In the genomic region with DNA sequence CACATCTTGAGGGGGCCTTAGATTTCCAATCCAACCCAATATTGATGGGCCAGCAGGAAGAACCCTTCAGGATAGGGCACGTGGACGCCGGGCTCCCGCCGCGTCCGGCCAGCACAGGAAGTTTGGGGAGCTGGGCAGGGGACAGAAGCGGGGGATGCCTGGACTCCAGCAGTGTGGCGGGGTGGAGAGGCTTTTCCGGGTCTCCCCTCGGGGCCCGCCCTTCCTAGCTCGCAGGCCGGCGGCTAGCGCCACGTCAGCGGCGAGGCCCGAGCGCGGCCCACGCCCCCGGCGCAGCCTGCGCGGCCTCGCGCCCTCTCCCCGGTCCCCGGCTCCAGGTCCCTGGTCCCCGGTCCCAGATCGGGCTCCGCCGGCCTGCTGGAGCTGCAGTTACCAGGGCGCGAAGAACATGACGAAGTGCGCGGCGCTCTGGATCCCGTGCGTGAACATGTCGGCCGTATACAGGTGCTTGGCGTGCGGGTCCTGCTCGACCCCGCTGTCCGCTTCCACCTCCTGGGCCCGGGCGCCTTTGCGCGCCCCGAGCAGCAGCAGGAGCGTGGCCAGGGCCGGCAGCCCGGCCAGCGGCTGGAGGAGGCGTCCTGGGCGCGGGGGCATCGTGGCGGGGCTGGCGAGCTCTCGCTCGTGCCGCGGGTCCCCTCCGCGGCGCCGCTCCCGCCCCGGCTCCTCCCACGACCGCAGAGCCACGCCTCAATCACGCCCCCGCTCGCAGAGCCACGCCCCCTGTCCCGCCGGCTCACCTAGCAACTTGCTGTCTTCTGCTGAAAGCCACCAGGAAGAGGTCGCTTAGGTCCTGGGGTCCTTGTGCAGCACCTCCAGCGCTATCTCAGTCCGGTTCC, we compare ENCODE assay signal across 8 mouse cellular contexts. TPM values are rescaled to one million over a fixed set of nuclear protein-coding genes. Genes with fewer than 3 reads are reported as not detected.
DNase-seq lines count a peak whose midpoint lies in the region; ATAC-seq lines count a peak whose summit lies in the region.

No protein-coding gene starts in this region.

- peak overlapping the region; percentile 86 for H3K4me2 ChIP-seq in hindbrain, embryonic 12.5 days (replicated peaks)

- no peaks in the 10 kb centered on the region; the same call in 1 of the 2 replicates for H3K27me3 ChIP-seq in hindbrain, embryonic 12.5 days

- H3K4me3 ChIP-seq in hindbrain, embryonic 12.5 days: peak overlapping the region; percentile 88

- peak; percentile 92 for DNase-seq in Muller cell, postnatal 12 days (ENCODE audit: inconsistent ontology term)
- peak; percentile 82 for DNase-seq in cerebellum, adult 9-11 months
- peak; percentile 67 to 83 for DNase-seq in frontal cortex, postnatal 10 days (ENCODE audit: low spot score in 2 of 2)
- DNase-seq in layer of hippocampus, postnatal 14 days (ENCODE audit: low spot score in 2 of 2): peak; percentile 80 to 84
- DNase-seq in lung, postnatal 14 days: peak; percentile 93
- peak; percentile 92 for DNase-seq in ovary, postnatal 36 days (ENCODE audit: low spot score)
- peak; percentile 97 for DNase-seq in thymus, postnatal 14 days

- ATAC-seq in hindbrain, embryonic 12.5 days (ENCODE audit: low FRiP score): peak; percentile 93

- peak overlapping the region; percentile 80 for H3K27ac ChIP-seq in hindbrain, embryonic 12.5 days

- peak overlapping the region; percentile 86 for H3K9ac ChIP-seq in hindbrain, embryonic 12.5 days

- WGBS in hindbrain, embryonic 12.5 days: under 1% methylated on average over 70 of the region's 87 CpGs

- peaks cover 19% of the 10 kb centered on the region for H3K4me1 ChIP-seq in hindbrain, embryonic 12.5 days

- H3K36me3 ChIP-seq in hindbrain, embryonic 12.5 days: peaks cover 4% of the 10 kb centered on the region

- H3K9me3 ChIP-seq in hindbrain, embryonic 12.5 days (replicated peaks): no peaks in the 10 kb centered on the region

RNA-seq across cellular contexts. Expression of a gene that starts 0.6 kb away (rescaled TPM):
- polyA plus RNA-seq in hindbrain, embryonic 12.5 days (2016; fragmentation: Nextera tagmentation; extraction: Ambion mirVana): 155 and 156 TPM in 2 replicates
- total RNA-seq in layer of hippocampus, postnatal 14 days (2021): 10 to 100 TPM; 43.3 to 43.8 TPM

Comparison
In these comparisons a context has a peak if more than half of its experiments do, and no peak if none do; other contexts are left out.
1. Peak in every context shown above with its lines: DNase-seq, ATAC-seq, H3K4me3 ChIP-seq and H3K27ac ChIP-seq.